Mouse (Mus musculus) lung, postnatal 14 days (tissue): Measurements from ENCODE around the gene Frem1.

Experiments used
- DNase-seq: peaks from one replicate; pipeline ENCODE4 v3.0.0; 2021

Frem1 gene

DNA sequence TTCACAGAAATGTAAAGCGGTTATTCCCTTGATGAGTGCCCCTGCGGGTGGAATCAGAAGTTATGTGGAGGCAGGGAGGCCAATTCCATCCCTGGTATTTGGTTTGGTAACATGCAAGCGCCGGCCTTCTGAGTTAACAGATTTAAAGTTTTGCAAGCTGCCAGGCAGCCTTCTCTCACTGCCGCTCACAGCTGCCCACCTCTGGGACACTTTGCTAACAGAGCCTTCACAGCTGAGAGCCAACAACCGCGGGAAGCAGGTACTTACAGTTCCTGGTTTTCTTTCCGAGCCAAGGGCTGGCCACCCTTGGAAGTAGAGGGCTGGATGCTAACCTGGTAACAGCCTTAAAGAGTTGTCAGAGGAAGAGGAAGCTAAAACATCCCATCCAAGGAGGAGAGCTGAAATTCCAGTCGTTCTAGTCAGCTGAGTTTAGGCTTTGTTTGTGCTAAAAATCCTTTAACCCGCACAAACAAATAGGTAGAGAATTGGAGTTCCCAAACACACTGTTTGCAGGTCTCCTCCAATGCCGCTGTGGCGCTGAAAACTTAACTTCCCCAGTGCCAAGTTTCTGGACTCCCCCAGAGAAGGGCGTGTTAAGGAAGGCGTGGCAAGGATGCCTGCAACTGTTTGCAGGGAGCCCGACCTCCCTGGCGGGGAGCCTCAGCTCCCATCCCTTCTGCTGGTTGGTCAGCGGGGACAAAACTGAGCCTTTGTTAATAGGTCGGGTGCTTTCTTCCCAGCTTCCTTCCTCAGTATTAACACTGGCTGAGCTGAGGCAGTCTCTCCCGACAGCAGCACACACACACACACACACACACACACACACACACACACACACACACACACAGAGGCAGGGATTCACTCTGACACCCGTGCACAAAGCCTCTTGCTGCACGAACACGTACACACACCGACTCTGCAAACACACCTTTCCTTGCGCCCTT, at the start of gene Frem1:
TSS of gene Frem1 (minus strand) at position 706 of the 944 bp plus-strand sequence.
- DNase-seq, result peak; percentile 53

DNA sequence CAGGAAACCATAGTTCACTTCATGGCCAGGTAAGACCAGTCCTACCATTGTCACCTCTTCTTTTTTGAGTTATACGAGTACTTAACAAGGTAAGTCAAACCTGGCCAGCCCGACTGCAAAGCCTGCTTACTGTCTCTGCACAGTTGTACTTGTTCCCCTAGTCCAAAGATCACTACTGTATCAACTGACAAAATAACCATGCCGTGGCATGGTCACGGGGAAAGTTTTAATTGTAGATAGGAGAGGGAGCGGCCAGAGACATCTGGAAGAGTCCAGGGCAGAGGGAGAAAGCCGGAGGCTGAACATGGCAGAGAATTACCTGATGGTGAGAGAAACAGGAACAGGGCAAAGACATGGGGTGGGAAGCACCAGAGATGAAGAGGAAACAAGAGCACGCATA, 46.9 kb upstream of the Frem1 start:
- no peak for DNase-seq

DNA sequence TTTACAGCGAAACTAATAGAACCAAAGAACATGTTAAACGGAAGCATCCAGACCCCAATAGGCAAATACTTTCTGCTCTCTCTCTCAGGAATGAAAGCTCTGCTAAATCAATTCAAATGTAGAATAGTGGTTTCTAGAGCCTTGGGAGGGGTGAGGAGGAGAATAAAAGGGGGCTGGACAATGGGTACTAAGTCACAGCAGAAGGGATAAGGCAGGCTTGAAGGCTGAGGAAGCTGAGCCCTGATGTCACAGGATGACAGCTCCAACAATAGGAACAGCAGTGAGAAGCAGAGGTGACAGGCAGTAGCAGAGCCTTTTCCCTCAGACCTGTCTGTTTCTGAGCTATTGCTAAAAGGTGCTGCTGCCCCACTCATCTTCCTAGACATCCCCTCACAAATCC, 41.8 kb upstream of the Frem1 start:
- no peak for DNase-seq

DNA sequence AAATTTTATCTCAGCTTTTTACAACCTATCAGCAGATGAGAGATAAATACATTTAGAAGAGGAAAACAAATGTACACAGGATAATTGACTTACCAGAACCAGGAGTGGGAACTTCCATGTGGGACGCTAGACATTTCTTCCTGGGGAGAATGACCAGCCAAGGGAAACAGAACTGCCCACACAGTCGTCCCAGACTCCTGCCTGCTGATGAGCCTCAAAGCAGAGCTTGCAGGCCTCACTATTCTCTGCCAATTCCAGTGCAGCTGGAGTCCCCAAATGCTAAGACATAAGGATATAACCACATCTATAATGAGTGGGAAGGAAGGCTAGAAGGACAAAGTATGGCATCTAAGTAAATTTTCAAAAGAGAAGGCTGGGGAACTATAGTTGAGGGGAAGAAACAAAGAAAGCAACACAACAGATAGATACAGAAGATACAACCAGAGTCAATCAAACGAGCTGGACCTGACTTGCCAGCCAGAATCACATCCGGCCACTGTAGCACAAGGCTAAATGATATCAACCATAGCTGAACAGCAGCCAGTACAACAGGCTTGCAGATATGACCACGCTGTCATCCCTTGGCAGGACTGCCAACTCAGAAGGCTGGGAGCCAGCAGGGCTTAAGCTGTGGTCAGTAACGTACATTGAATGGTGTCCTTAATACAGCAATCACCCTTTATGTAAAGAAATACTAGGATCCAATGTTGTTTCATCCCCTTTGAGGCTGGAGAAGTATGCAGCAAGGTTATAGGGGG, 38.7 kb upstream of the Frem1 start:
- peak; percentile 7 for DNase-seq

DNA sequence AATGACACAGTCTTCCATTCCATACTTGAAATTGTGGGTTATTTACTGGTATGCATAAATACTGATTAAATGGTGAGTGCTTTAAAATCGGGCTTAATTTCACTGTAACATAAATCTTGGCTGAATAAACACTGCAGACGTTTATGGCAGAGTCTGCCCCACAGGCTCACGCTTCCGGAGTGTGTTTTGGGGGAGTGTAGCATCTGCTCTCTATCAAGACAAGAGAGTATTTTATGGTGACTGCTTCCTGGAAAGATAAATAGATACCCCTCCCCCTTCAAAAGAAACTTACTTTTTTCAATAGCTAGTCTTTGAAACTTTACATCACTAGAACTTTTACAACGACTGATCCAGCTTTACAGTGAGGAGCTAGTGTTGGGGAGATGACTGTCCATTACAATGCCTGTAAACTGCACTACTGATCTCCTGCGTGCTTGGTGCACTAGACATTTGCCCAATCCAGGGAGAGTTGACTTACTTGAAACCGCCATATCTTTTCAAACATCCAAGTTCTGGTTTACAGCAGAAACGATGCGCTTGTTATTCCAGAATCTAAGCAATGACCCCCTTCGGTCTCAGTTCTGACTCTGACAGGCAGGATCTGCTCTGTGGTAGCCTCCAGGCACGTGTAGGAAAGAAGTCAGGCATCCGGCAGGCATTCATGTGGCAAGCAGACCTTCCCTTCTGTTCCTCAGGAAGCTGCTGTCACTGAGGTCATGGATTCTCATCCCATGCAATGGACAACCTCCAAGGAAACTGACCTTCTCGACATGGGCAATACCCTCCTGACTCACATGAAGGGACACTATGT, 28.4 kb upstream of the Frem1 start:
- DNase-seq, result no peak

DNA sequence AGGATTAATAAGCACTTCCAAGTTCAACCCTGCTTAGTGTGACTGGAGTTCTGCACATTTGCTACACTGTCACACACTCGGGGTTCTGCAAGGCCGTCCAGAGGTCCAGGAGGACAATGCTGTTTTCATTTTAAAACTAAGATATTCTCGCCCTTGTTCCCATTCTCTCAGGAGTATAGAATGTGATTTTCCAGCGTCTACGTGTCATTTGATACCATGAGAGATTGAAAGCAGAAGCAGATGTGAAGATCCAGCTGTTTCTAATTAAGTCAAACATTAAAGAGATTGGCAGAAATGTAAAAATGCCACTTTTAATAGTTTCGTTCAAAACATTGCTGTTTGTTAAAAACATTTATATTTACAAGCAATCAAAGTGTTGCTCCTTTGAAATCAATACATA, 12.1 kb upstream of the Frem1 start:
- no peak for DNase-seq

DNA sequence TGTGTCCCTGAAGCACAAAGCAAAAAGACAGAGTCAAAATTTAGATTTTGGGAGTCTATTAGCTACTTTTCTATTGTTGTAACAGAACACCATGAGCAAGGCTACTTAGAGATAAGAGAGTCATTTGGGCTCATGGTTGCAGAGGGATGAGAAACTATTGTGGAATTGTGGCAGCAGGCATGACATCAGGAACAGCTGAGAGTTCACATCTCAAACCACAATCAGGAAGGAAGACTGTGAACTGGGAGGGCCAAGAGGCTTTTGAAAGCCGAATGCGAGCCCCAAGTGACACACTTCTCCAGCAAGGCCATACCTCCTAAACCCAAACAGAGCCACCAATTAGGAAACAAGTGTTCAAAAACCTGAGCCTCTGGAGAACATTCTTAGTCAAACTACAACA, 9.4 kb upstream of the Frem1 start:
- DNase-seq, result no peak

DNA sequence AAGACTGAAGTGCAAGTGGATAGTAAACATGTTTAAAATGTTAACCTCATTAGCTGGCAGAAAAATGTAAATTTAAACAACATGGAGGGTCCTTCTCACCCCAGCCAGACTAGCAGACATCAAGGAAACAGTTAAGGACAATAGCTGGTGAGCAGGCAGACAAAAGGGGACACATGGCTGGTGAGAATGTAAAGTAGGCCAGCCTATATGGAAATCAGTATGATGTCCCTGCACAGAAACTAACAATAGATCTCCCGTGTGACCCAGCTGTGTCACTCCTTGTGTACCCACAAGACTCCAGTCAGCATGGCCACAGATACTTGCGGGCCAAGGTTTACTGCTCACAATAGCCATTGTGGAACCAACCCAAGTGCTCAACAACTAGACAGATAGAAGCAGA, 6.5 kb upstream of the Frem1 start:
- DNase-seq, result no peak

DNA sequence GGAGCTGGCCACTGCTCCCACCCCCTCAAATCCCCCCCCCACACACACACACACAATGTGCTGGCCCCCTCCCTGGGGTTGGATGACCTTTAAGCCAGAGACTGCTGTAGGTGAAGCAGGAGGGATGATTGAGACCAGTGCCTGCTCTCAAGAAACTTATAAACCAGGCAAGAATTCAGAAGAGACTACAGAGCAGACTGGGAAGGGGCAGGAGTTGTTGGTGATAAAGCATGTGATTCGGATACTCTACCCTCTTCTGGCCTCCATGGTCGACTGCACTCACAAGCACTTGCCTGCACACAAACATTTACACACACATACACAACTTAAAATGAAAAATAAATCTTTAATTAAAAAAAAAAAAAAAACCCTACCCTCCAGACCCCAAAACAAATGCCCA, 6.0 kb upstream of the Frem1 start:
- DNase-seq, result no peak

DNA sequence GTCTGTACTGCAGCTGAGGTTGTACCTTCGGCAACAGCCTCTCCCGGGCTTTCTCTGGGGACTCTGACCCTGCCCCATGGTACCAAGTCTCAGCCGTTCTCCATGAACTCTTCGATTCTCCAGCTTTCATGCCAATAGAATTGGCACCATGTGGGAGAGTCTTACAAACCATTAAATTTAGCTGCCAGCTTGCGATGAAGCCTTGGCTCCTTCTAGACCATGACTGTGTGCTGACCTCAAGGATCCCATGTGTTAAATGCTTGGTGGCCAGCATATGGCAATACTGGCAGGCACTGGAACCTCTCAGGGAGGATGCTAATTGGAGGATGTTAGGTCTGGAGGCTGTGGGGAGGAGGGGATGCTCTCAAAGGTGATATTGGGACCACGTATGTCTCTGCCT, 4.4 kb upstream of the Frem1 start:
- DNase-seq, result no peak

DNA sequence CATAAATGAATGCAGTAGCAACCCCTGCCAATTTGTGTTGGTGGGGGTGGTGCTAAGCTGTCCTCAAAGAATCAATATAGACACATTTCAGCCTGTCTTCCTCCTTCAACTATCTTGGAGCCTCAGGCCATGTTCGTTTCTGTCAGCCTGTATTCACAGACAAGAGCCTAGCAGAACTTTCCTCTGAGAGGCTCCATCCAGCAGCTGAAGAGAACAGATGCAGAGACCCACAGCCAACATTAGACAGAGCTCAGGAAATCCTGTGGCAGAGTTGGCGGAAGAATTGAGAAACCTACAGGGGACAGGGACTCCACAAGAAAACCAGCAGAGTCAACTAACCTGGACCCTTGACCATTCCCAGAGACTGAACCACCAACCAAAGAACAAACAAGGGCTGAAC, 3.3 kb upstream of the Frem1 start:
- DNase-seq, result no peak

DNA sequence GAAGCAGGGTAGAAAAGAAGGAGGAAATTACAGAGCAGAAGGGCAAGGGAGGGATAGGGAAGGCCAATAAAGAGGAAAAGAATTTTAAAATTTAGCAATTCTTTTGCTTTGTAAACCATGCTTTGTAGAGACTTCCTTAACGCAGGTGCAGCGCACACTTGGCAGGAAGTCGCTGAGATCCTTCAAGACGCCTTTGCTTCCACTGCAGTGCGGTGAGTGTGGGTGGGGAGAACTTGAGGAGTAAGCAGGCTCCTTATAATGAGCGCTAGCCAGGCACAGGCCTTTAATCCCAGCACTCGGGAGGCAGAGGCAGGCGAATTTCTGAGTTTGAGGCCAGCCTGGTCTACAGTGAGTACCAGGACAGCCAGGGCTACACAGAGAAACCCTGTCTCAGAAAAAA, 1.1 kb upstream of the Frem1 start:
- no peak for DNase-seq

DNA sequence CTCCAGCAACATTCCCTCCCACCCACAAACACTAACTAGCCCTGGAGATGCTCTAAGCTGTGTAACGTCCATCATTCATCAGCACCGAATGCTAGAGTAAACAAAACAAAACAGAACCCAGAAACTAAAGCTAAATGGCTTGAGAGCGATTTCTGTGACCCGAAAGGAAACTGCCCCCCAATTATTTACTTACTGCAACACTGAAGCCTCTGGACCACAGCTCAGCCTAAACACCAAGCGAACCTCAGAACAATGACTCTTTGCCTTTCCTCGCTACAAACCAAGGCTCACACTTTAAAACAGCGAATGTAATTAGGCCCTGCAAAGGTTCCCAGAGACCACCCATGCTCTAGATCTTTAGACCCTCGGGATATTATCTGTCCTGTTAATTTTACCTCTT, 963 bp downstream of the Frem1 start:
- DNase-seq, result no peak

DNA sequence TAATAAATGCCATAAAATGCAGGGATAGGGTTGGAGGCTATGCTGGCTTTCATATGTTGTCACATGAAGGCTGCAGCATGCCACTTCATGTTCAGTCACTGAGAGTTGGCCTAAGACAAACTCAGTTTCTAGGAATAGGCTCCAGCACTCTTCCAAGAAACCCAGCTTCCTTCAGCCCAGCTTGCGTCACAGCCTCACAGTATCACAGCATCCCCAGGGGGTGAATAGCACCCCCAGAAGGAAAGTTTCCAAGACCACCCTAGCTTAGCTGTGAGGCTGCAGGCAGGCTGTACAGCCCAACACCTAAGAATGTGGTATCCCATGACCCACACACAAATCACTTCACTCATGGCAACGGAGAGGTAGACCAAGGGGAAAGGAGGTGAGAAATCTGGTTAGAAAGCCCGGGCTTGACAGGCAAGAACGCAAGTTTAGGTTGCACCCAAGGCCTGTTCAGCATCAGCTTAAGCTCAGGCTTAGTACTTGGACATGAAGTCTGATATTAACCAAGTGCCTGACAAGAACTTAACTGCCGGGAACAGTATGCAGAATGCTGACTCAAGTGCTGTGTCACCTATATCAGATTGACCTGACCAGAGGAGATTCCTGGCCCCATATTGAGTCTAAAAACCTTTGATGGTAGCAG, 1.9 kb downstream of the Frem1 start:
- DNase-seq, result no peak

DNA sequence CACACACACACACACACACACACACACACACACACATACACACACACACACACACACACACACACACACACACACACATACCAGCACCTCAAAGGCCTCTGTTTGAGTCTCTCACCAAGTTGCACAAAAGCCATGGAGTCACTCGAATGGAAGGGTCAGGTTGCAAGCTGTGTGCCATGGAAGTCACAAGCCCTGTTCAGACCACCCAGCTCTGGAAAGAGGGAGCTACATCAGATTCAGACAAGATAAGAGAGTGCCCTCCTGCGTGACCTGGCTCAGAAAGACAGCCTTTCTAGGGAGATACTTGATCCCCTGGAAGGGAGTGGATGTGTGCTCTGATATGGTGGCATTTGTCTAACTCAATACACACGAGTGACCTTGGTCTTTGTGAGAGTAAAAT, 2.9 kb downstream of the Frem1 start:
- DNase-seq, result no peak

DNA sequence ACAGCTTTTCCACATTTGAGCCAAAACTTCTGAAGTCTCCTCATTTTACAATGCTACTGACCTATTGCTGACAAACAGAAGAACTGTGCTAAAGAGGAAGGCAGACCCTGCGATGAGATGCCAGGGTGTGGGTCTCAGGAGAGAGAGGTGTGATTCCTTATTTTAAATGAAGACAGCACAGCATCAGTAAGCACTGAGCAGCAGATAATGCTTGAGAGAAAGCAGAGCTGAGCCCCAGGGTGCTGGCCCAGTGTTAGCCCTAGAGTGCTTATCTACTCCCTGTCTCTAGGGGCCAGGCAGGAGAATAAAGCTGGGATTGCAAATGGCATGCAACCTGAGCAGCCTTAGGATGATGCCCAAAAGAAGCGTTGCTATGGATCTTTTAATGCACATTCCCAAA, 3.6 kb downstream of the Frem1 start:
- DNase-seq, result no peak

DNA sequence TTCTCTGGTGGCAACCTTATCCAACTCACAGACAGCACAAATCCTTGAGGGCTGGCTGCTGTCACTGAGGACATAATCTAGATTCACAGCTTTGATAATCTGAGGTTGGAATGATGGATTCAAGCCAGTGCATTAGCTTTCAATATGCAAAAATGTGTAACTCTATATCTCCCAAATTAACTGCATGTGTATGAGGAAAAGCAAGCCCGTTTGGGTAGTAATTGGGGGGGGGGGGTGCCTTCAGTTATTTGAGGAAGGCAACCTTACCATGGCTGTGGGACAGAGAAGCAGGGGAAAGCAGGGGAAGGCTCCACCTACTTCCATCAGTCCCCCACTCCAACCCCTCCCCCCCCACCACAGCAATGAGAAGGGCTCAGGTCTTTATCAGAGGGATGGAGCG, 5.3 kb downstream of the Frem1 start:
- DNase-seq, result no peak

DNA sequence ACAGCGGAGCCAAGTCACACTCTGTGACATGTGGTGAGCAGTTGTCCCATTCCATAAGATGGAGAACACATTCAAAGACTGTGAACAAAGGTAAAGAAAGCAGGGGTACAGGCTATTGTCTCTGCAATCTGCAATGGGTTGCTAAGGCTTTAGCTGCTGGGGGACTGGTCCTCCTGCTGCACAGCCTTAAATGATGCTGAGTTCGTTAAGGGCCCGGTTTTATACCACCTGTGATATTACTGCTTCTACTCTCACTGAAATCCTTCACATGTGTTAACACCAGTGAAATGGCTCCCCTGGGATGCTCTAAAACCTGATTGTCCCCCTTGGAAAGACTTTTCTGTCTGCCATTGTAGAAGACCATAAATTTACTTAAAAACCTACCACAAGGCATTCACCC, 6.1 kb downstream of the Frem1 start:
- no peak for DNase-seq

DNA sequence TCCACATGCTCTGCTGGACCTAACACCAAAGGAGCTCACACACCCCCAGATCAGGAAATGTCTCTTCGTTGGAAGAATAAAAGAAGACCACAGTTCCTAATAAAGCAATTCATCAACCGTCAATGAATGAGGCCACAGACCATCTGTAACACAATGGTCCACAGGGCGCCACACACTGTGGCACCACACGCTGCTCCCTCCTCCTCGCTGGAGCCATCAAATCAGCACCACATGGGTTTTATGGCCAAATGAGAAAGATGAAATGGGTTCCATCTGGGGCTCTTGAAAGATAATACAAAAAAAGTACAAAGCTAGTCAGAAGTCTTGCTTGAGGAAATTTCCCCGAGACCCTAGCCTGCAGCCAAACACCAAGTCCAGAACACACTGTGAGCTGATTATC, 6.9 kb downstream of the Frem1 start:
- DNase-seq, result no peak

DNA sequence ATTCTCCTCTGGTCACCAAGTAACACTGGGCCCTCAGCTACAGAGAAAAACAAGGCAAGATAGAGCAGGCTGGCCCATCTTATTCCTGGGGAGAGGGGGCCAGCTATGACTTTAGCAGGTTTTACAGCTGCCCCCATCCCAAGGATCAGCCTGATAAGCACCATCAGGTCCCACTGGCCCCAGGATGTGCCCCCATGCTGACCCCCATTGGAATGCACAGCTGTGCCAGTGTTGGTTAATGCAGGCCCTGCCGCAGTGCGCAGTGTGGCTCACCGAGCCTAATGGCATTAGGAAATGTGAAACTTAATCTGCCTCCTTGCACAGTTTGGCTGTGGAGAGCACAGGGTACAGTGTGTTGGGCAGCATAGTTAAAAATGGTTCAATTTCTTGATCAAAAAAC, 11.4 kb downstream of the Frem1 start:
- DNase-seq, result no peak

DNA sequence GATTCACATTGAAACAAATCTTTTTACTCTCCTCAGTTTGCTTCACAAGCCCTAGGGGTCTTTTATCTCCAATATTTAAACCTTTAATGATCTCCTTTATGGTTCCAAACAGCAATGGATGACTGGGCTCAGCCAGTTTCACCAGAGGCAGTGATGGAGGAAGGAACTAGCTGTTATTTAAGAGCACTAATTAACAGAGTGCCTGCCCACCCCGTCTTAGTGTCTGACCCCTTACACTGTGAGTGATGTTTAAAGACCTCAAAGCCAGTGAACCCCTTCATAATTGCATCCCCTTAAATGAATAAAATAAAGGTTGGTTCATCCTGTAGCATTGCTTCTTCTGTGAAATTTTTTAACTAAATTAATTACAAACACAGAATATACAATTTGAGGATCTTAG, 19.4 kb downstream of the Frem1 start:
- no peak for DNase-seq

DNA sequence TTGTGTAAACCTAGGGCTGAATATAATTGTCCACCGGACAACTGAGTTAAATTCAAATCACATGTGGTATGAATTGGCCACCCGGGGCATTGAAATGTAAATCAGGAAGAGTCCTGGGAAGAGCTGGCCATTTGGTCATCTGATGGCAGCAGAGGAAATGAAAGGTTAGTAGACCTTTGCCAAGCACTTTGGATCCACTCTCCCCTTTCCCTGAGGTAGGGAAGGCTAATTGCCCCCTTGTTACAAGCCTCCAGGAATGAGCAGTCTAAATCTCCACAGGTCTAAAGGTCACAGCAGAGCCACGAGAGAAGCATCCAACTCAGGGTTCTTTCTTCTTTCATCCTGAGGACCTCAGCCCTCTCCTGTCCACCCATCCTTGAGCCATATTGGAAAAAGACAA, 20.5 kb downstream of the Frem1 start:
- DNase-seq, result no peak

DNA sequence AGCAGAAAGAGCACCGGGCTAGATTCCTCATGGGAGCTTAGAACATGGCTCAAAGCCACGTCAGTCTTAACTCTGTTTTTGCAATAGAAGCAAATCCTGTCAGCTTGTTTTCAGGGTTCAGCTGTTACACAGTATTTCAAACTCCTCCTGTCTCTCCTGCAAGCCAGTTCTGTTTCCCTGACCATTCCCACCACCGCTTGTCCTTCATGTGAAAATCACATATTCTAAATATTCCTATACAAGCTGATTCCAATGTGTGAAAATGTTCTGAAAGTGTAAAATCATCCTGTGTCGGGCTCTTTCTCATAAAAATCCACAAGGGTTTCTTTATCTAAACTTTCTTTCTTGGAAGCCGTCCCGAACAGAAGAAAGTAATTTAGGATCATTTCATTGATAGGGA, 22.0 kb downstream of the Frem1 start:
- no peak for DNase-seq
